Mouse (Mus musculus) kidney, embryonic 15.5 days (tissue): ENCODE data around the gene Parp8. TPM values are rescaled to one million over a fixed set of nuclear protein-coding genes. Genes with fewer than 3 reads are reported as not detected.

Experiments
- ATAC-seq: fragments of 200-750 bp; cut with Nextera tagmentation; replicated peaks from 2 replicates; pipeline ENCODE4 v1.8.0; 2017; ENCODE audit warnings: moderate TSS enrichment; ENCODE audit not compliant: low FRiP score
- H3K27ac ChIP-seq: fragments of 300-500 bp; sonication (generic); 2 replicates; pipeline ENCODE4 v1.5.1; 2015; ENCODE audit warnings: mild to moderate bottlenecking, inconsistent platforms
- H3K27me3 ChIP-seq: fragments of 300-500 bp; sonication (generic); 2 replicates; pipeline ENCODE4 v1.6.1; 2015; ENCODE audit warnings: inconsistent platforms
- H3K36me3 ChIP-seq: fragments of 300-500 bp; sonication (generic); 2 replicates; pipeline ENCODE4 v1.6.1; 2015; ENCODE audit warnings: inconsistent platforms
- H3K4me1 ChIP-seq: fragments of 300-500 bp; sonication (generic); 2 replicates; pipeline ENCODE4 v1.6.1; 2015; ENCODE audit warnings: inconsistent platforms
- H3K4me2 ChIP-seq: fragments of 300-500 bp; sonication (generic); 2 replicates; pipeline ENCODE4 v1.6.1; 2015; ENCODE audit warnings: moderate library complexity, mild to moderate bottlenecking, inconsistent platforms
- H3K4me3 ChIP-seq: fragments of 300-500 bp; sonication (generic); replicated peaks from 2 replicates; pipeline ENCODE4 v1.5.1; 2015; ENCODE audit warnings: mild to moderate bottlenecking, inconsistent platforms
- H3K9ac ChIP-seq: fragments of 300-500 bp; sonication (generic); 2 replicates; pipeline ENCODE4 v1.6.1; 2015; ENCODE audit warnings: mild to moderate bottlenecking, inconsistent platforms
- H3K9me3 ChIP-seq: fragments of 300-500 bp; sonication (generic); replicated peaks from 2 replicates; pipeline ENCODE4 v1.6.1; 2016; ENCODE audit warnings: inconsistent platforms
- WGBS: fragments of 180-500 bp; shearing (Covaris S2); methylation state at CpG from one replicate; pipeline ENCODE4 v1.1.7; 2015; ENCODE audit warnings: mixed read lengths; 5-methylcytosine and 5-hydroxymethylcytosine counted together
- polyA plus RNA-seq: library from polyadenylated mRNA; unstranded; fragments of >200 nt; fragmentation: Nextera tagmentation; extraction: Ambion mirVana; gene quantifications from 2 replicates; pipeline ENCODE4 v1.2.1, GENCODE M21; 2015

The Parp8 gene
- polyA plus RNA-seq, 1 experiment from 2014 or later, result 18.5 TPM

DNA sequence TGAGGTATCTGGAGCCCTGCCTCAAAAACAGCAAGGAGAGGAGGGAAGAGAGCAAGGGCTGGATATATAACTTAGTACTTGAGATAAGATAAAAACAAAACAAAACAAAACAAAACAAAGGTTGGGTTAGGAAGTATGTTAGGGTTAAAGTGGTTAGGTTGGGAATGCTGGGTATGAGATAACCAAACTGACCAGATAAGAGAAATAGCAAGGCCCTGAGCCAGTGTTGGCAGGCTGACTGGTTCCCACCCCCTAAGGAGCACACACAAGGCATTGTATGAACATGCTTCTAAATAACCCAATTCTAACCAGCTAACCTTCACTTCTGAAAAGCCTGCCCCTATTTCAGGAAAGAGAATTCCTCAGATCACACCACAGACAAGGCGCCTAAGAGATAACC is 7.1 kb upstream of the Parp8 start:
- no peaks in the 10 kb centered on the region for H3K4me1 ChIP-seq
- H3K9ac ChIP-seq, result no peak overlapping the region
- no peak overlapping the region for H3K4me2 ChIP-seq
- WGBS, result 94% methylated on average over 1 of the region's 1 CpGs
- no peak overlapping the region for H3K27ac ChIP-seq
- H3K36me3 ChIP-seq, result no peaks in the 10 kb centered on the region
- no peak overlapping the region for H3K4me3 ChIP-seq
- no peaks in the 10 kb centered on the region for H3K27me3 ChIP-seq
- no peak for ATAC-seq
- no peaks in the 10 kb centered on the region for H3K9me3 ChIP-seq

- no peaks in the 10 kb centered on the region for H3K9me3 ChIP-seq
- H3K4me2 ChIP-seq, result no peak overlapping the region
- H3K27ac ChIP-seq, result no peak overlapping the region
- no peaks in the 10 kb centered on the region for H3K36me3 ChIP-seq
- WGBS, result 44% methylated on average over 6 of the region's 6 CpGs
- H3K4me1 ChIP-seq, result 0 out of 2 replicates have a peak, but pooled peaks cover 4% of the 10 kb centered on the region
- H3K27me3 ChIP-seq, result no peaks in the 10 kb centered on the region; the same call in 1 of the 2 replicates
- no peak overlapping the region for H3K4me3 ChIP-seq
- ATAC-seq, result 0 out of 2 replicates have a peak, but pooled peaks have one; percentile 17
- H3K9ac ChIP-seq, result no peak overlapping the region
These were observed 6.2 kb upstream of the Parp8 start for GRCm38 (mm10) chr13:117031546-117031945.

- Histone ChIP-seq H3K36me3 (no peaks in the 10 kb centered on the region), H3K27me3 (no peaks in the 10 kb centered on the region; the same call in 1 of the 2 replicates), H3K4me3 (no peak overlapping the region), H3K9me3 (no peaks in the 10 kb centered on the region), H3K4me1 (peaks cover 15% of the 10 kb centered on the region), H3K4me2 (no peak overlapping the region), H3K27ac (no peak overlapping the region), H3K9ac (no peak overlapping the region)
- ATAC-seq, result no peak
- 80% methylated on average over 5 of the region's 5 CpGs for WGBS
These were observed 2.9 kb upstream of the Parp8 start for GRCm38 (mm10) chr13:117028221-117028620.

DNA sequence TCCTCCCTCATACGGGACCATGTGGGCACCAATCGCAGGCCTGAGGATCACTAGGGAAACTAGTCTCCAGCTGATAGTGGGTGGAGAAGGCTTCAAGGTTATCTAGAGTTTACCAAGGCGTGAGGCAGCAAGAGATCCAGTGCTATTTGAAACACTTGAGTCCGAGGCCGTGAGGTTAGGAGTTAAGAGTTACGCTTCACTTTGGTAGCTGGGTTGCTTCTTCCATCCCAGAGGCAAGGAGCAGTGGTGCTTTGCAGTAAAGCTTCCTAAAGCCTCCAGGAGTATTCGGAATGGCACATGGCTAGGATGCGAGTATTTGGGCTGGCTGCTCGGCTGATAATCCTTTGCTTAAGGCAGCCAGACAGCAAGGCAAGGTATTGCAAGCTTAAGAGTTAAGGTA is 2.0 kb upstream of the Parp8 start:
- Histone ChIP-seq H3K4me3 (no peak overlapping the region), H3K27me3 (no peaks in the 10 kb centered on the region; the same call in 1 of the 2 replicates), H3K4me2 (no peak overlapping the region), H3K27ac (no peak overlapping the region), H3K4me1 (peaks cover 16% of the 10 kb centered on the region), H3K9ac (no peak overlapping the region), H3K36me3 (no peaks in the 10 kb centered on the region), H3K9me3 (no peaks in the 10 kb centered on the region)
- ATAC-seq, result no peak
- 88% methylated on average over 9 of the region's 9 CpGs for WGBS

DNA sequence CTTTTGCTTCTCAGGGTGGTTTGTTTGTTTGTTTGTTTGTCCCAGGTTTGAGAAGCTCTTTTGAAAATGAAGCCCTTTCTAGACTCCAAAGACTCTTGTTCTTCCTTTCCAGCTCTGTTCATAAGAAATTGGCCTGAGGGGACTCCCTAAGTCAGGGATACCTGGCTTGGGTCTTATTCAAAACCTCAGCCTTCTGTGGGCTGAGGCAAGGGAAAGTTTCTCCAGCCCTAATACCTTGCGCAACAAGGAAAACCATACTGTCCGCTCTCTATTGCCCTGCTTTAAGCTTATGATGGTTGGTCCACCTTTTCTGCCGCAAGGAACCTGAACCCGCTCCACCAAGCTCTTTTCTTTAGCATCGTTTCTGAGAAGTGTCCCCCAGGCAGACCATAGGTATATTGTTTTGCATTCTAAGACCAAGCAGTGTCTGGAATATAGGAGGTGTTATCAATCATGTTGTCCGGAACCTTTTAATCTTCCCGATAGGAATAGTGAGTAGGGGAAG is 991 bp upstream of the Parp8 start:
- peaks cover 17% of the 10 kb centered on the region for H3K4me1 ChIP-seq
- 63% methylated on average over 7 of the region's 7 CpGs for WGBS
- H3K36me3 ChIP-seq, result no peaks in the 10 kb centered on the region
- H3K4me2 ChIP-seq, result peak overlapping the region; percentile 90
- no peaks in the 10 kb centered on the region for H3K9me3 ChIP-seq
- H3K4me3 ChIP-seq, result peak overlapping the region; percentile 89
- H3K27me3 ChIP-seq, result no peaks in the 10 kb centered on the region; the same call in 1 of the 2 replicates
- no peak overlapping the region for H3K9ac ChIP-seq
- no peak for ATAC-seq
- no peak overlapping the region for H3K27ac ChIP-seq

GRCm38 (mm10) chr13:117024916-117025225 is 466 bp downstream of the Parp8 start:
- Histone ChIP-seq H3K4me1 (peaks cover 21% of the 10 kb centered on the region), H3K4me2 (peak overlapping the region; percentile 90), H3K36me3 (no peaks in the 10 kb centered on the region), H3K27ac (peak overlapping the region; percentile 90), H3K9ac (peak overlapping the region; percentile 90), H3K9me3 (no peaks in the 10 kb centered on the region), H3K4me3 (peak overlapping the region; percentile 89), H3K27me3 (no peaks in the 10 kb centered on the region; the same call in 1 of the 2 replicates)
- under 1% methylated on average over 15 of the region's 18 CpGs for WGBS
- ATAC-seq, result peak; percentile 60

DNA sequence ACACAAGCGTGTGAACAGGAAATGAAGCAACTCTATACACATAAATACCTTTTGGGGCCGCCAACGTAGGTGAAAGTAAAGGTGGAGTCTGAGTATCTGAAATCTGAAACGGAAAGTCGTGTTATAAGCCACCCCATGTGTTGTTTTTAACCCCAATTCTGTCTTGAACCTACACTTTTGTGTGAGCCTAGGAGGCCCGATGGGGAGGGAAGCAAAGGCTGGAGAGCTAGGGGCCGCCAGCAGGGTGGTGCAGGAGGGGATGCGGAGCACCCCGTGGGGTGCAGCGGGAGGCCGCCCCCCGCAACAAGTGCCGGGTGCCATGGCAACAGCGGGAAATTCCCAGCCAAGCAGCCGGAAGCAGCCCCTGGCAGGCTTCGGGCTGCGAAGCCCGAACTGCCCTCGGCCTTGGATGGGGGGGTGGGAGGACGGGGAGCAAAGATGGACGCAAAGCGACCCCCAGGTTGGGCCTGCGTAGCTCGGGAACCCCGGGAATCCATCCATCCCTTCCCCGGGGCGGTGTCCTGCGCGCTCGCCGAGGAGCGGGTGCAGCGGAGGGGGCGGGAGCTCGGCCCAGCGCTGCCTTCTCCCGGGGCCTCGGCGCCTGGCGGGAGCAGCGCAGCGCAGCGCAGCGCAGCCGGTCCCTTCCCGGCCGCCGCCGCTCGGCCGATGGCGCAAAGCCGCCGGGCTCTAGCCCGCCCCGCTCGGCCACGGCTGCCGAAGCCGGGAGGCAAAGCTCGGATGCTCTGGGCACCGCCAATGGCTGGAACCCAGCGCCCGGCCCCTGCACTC is 1.0 kb downstream of the Parp8 start:
- peak; percentile 87 for ATAC-seq
- Histone ChIP-seq H3K27me3 (no peaks in the 10 kb centered on the region; the same call in 1 of the 2 replicates), H3K36me3 (no peaks in the 10 kb centered on the region), H3K27ac (peak overlapping the region; percentile 90), H3K9me3 (no peaks in the 10 kb centered on the region), H3K4me1 (peaks cover 21% of the 10 kb centered on the region), H3K4me3 (peak overlapping the region; percentile 89), H3K4me2 (peak overlapping the region; percentile 90), H3K9ac (peak overlapping the region; percentile 90)
- WGBS, result under 1% methylated on average over 40 of the region's 64 CpGs

DNA sequence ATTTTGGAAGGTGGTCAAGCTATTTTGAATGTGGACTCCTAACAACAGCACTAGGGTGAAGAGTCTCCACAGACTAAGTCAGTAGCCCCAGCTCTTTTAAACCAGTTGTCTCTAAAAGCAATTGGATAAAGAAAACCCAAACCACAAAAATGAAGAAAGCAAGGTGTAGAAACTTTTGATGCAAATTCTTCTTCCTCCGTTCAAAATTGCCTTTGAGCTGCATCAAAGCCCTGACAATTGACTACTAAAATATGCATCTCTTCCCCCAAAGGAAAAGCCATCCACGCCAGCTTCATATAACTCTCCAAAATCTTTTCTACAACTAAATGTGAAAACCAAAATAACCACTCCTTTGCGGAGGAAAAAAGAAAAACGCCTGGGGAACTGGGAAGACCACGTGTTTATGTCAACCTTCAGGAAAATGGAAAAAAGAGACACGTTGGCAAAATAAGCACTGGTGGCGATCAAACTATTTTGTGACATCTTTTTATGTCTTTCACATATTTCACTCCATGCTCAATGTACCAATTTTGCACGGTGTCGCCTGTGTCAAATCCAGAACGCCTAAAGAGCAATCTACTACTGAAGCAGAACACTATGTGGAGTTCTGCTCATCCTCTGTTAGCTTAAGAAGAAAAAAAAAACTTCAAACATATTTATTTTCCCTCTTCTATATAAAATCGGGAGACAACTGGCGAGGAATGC is 1.8 kb downstream of the Parp8 start:
- H3K36me3 ChIP-seq, result no peaks in the 10 kb centered on the region
- peak overlapping the region; percentile 89 for H3K4me3 ChIP-seq
- no peaks in the 10 kb centered on the region for H3K9me3 ChIP-seq
- no peaks in the 10 kb centered on the region; the same call in 1 of the 2 replicates for H3K27me3 ChIP-seq
- peak overlapping the region; percentile 90 for H3K9ac ChIP-seq
- peaks cover 21% of the 10 kb centered on the region for H3K4me1 ChIP-seq
- no peak overlapping the region for H3K27ac ChIP-seq
- WGBS, result 9% methylated on average over 12 of the region's 12 CpGs
- ATAC-seq, result no peak
- H3K4me2 ChIP-seq, result peak overlapping the region; percentile 90

- Histone ChIP-seq H3K36me3 (no peaks in the 10 kb centered on the region), H3K4me2 (no peak overlapping the region), H3K9me3 (no peaks in the 10 kb centered on the region), H3K4me3 (no peak overlapping the region), H3K27me3 (no peaks in the 10 kb centered on the region), H3K9ac (no peak overlapping the region), H3K4me1 (peaks cover 10% of the 10 kb centered on the region), H3K27ac (no peak overlapping the region)
- 60% methylated on average over 6 of the region's 6 CpGs for WGBS
- ATAC-seq, result no peak
These were observed 4.7 kb downstream of the Parp8 start for GRCm38 (mm10) chr13:117020631-117021030.

DNA sequence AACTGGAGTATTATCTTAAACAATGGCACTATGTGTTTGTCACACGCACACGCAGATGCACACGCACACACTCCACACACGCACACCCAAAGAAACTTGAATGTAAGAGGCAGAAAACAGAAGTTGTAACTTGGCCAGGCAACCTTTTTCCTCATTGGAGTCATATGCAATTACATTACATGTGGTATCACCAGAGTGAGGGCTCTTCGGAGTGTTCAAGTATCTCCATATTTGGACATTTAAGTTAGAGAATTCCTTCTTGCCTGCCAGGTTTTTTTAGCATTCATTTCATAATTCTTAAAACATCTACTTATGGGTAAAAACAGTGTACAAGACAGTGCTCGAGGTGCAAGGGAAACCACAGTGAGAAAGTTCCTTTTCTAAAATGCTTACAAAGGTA is 6.7 kb downstream of the Parp8 start:
- no peak for ATAC-seq
- no peak overlapping the region for H3K9ac ChIP-seq
- 92% methylated on average over 6 of the region's 6 CpGs for WGBS

DNA sequence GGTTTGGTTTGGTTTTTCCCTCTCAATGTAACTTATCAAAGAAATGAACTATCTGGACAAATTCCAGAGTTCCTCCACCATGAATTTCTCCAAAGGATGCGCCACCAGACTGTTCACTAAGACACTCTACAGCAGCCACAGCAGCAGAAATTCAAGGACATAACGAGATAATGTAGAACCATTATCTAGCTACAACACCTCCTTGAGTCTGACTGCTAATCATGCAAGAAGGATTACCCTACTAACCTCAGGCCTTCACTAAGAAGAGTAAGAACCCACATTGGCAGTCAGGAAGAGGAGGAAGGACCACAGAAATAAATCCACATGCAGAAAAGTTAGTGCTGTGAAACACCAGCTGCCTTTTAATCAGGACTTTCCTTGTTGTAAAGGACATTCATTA is 11.8 kb downstream of the Parp8 start:
- no peak overlapping the region for H3K4me2 ChIP-seq
- H3K27ac ChIP-seq, result no peak overlapping the region
- no peaks in the 10 kb centered on the region for H3K27me3 ChIP-seq
- H3K9me3 ChIP-seq, result 0 out of 2 replicates have a peak, but pooled peaks cover 2% of the 10 kb centered on the region
- H3K4me1 ChIP-seq, result peaks cover 6% of the 10 kb centered on the region; the same call in 1 of the 2 replicates
- H3K4me3 ChIP-seq, result no peak overlapping the region
- 88% methylated on average over 2 of the region's 2 CpGs for WGBS
- H3K9ac ChIP-seq, result no peak overlapping the region
- no peaks in the 10 kb centered on the region for H3K36me3 ChIP-seq
- no peak for ATAC-seq

More for the DNA sequence above, 6.7 kb downstream of the Parp8 start:
- Histone ChIP-seq H3K9me3 (no peaks in the 10 kb centered on the region), H3K4me2 (no peak overlapping the region), H3K36me3 (no peaks in the 10 kb centered on the region), H3K4me3 (no peak overlapping the region), H3K27ac (no peak overlapping the region), H3K27me3 (no peaks in the 10 kb centered on the region), H3K4me1 (peaks cover 10% of the 10 kb centered on the region)

DNA sequence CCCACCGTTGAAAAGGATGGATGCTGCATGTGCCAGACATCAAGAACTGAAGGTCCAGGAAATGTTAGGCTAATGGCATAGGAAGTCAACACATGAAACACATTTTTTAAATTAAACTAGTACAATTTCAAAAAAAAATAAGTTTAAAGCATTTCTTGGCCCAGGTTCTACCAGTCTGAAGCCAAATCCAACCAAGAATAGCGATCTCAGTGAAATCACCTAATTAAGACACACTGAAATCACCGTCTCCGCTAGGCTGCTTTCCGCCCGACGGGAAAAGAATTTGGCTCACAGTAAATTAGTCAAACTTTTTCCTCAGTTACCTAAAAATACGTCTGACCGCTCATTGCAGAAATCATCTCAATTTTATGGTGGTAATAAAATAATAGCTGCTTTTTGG is 13.3 kb downstream of the Parp8 start:
- Histone ChIP-seq H3K4me2 (no peak overlapping the region), H3K27me3 (no peaks in the 10 kb centered on the region), H3K27ac (no peak overlapping the region), H3K9ac (no peak overlapping the region), H3K36me3 (no peaks in the 10 kb centered on the region), H3K4me1 (peaks cover 6% of the 10 kb centered on the region; the same call in 1 of the 2 replicates), H3K4me3 (no peak overlapping the region), H3K9me3 (0 out of 2 replicates have a peak, but pooled peaks cover 2% of the 10 kb centered on the region)
- no peak for ATAC-seq
- 90% methylated on average over 9 of the region's 9 CpGs for WGBS
